Mouse (Mus musculus): ENCODE measurements around the gene Ttc28.

The Ttc28 gene

DNA sequence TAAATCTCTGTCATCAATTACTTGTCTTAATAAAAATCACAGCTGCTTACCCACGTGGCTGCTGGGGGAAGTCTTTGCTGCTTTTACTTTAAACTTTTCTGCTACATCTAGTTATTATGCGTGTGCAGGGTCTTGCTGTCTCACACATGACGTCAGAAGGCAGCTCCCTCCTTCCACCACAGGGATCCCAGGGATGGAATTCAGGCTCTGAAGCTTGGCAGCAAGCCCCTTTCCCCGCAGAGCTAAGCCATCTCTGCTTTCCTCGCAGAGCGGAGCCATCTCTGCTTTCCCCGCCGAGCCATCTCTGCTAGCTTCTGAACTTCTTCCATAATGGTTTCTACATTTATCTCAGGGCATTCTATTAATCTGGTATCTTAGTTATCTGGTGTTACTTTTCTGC lies 128.3 kb downstream of the Ttc28 start:
- peak in 1 of 2 experiments; percentile 55 for DNase-seq (ENCODE audit: low spot score in 2 of 2)

DNA sequence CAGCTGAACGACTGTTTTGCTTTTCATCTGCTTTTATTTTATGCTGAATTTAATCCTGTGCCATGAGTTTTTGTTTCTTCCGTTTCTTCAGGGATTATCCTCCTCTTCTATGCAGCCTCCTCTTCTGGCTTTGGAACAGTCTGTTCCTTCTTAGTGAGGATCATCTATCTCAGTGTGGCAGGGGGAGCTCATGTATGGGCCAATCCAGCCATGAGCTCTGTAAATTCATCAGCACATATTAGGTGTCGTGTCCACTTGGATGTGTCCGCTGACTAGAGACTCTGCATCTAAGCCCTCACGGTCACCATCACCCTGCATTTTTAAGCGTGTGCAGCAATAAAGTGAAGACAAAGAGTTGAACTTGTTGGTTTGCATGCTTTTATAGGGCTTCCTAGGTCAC lies 128.8 kb downstream of the Ttc28 start:
- no peak for DNase-seq (ENCODE audit: low spot score in 2 of 2)

DNA sequence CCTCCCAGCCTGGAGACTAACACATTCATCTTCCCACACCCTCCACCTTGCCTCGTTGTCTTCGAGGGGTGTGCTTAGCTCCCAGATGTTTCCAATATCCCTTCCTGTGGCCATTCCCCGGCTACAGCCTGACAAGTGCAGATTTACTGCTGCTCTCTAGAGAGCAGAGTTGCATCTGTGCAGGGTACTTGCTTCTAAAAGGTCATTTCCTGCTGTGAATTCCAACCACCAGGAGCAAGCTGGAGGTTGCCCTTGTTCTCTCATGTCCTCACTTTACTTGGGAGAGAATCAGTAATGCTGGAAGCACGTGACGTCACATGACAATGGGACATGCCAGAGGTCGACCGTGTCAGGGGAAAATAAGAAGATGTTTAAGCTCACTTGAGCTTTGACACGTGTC lies 131.7 kb downstream of the Ttc28 start:
- DNase-seq (ENCODE audit: low spot score in 2 of 2), result no peak

DNA sequence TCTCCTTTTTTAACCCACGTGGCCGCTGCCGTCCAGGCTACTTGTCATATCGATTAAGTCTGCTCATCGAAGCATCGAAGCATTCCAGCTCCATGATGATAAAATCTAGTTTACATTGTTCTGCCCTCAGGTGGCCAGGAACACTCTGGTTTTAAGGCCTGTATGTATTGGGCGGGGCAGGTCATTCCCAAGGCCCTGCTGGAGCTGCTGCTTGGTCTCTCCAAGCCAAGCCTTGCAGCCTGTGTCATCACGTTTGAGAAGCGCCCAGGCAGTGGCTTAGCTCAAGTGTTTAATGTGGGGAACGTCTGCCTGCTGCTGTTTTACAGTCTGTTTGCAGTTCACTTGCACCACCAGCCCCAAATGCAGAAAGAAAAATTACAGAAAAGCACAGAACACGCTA lies 132.5 kb downstream of the Ttc28 start:
- no peak for DNase-seq (ENCODE audit: low spot score in 2 of 2)

DNA sequence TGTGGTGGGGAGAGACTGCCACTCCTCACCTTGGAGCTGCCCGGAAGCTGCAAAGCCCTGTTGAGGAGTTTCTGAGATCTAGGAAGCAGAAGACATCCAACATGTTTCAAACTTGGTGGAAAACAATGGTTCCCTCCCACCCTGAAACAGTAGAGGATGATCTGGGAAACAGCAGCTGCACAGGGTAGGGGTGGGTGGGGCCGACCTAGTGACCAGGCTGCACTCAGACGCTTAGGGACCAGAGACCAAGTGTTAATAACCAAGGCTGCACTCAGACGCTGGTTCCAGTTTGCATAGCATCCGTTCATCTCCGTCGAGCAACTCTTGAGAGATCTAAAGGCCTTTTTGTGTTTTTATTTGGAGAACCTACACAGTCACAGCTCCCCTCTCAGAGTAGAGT lies 133.0 kb downstream of the Ttc28 start:
- DNase-seq (ENCODE audit: low spot score in 2 of 2), result no peak

DNA sequence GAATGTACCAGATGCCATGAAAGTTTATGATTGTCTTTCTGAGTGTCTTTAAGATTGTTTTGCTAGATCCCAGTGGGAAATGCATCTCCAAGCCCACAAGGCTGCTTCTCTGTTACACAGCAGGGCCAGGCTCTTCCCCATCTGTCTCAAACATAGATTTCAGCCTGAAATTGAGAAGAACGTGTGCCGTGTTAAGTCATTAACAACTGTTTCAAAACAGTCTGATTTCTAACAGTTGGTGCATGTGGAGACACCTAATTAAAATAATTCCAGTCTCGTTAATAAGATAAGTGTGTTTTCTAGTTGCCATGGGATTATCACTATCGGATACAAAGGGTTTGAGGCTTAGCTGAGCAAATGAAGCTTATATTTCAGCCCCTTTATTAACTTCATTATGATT lies 135.4 kb downstream of the Ttc28 start:
- no peak for DNase-seq (ENCODE audit: low spot score in 2 of 2)

DNA sequence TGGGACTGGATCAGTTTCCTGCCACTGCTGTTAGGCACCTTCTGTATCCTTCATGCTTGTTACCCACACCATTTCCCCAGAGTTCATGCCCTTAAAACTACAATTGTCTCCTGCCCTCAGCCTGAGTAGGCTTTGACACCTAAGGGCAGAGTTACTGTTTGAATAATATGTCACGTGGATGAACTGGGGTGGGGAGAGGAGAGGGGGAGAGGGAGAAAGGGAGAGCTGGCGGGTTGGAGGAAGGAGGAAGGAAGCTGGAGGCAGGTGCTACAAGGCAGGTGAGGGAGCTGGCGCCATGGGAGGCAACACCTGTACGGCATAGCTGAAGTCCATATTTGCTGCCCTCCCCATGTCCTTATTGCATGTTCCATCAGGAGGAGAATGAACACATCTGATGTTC lies 137.7 kb downstream of the Ttc28 start:
- DNase-seq (ENCODE audit: low spot score in 2 of 2), result no peak

DNA sequence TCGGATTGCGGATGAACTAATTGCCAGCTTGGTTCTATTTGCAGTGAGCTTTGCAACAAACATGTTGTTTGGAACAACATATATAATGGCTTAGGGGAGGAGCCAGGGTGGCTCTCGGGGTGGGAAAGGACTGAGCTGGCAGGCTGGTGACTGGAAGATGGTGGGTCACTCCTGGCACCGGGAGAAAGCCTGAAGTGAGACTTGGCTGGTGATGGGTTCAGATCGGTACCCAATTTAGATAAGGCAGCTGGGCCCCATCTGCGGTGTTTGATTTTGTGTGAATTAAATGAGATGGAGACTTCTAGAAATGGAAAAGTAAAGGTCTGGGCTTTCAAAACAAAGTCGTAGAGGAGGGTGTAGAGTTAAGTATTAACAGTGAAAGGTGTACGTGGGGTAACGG lies 142.7 kb downstream of the Ttc28 start:
- DNase-seq (ENCODE audit: low spot score in 2 of 2), result peak in 1 of 2 experiments; percentile 61

DNA sequence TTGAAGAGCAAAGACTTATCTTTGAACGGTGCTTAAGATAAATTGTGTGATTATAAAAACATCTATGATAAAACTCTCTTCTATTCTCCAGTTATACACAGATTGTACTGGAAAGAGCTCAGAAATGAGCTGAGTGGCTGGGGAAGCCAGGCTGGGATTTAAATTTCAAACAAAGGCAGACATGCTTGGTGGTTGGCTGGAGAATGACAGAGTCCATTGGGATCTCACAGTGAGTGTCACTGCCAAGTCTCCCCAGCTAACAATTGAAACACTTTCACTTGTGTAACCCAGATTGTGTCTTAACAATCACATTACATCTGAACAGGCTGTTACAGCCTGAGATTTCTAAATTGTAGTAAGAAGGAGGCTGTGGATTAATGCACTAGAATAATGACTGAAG lies 143.3 kb downstream of the Ttc28 start:
- DNase-seq (ENCODE audit: low spot score in 2 of 2), result no peak

DNA sequence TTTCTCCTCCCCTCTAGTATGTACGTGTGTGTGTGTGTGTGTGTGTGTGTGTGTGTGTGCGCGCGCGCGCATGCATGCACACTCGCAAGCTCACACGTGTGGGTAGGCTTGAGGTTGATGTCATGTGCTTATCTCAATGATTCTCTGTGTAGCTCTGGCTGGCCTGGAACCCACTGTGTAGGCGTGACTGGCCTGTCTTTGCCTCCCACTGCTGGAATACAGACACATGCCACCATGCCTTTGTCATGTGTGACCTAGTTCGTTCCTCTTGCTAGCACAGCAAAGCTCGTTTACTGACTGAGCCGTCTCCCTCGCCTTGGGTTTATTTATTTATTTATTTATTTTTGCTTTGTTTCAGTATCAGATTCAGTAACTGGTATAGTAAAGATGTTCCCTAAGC lies 145.0 kb downstream of the Ttc28 start:
- no peak for DNase-seq (ENCODE audit: low spot score in 2 of 2)

DNA sequence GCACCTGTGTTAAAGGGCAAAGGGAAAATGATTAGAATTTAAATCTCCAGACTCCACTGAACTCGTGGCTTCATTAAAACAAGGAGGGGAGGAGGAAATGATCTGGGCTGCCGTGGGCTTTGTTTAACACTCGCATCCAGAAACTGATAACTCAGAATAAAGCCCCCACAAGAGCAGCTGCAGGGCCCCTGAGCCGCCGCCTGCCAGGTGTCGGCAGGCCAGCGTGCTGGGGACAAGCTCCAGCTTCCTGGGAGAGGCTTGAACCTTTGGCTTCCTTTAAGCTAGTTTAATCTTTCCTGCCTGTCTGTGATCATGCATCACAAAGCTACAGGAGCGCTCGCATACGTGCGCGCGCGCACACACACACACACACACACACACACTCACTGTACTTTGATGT lies 145.9 kb downstream of the Ttc28 start:
- no peak for DNase-seq (ENCODE audit: low spot score in 2 of 2)

DNA sequence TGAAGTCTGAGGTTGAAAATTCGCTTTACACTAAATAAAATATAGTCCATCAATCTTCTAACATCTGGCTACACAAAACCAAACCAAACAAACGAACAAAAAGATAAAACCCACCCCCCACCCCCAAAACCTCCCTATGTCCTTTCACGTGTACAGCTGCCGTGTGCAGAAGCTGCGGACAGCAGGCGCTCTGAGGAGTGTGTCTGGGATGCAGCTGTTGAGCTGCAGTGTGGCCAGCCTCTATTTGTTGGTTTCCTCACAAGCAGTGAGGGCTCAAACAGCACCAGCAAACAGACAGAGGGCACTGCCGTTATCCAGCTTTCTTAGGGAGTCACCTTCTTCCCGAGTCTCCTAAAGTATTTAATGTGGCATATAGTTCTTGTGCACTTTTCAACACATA lies 146.6 kb downstream of the Ttc28 start:
- no peak for DNase-seq (ENCODE audit: low spot score in 2 of 2)

DNA sequence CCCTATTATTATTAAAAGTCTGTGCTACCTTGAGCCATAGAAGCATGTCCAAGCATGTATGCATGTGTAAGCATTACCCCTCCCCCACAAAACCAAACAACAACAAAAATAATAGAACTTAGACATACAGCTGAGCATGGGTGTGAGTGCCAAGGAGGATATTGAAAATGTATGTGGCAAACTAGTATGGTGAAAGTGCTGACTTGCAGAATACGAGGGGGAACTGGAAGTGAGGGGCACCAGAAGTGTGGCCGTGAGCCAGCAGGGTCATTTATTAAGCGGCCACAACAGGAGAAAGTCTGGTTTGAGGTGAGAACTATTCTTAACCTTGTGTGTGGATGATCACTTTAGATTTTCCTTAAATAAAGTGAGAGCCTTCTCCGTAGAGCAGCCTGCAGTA lies 148.7 kb downstream of the Ttc28 start:
- DNase-seq (ENCODE audit: low spot score in 2 of 2), result no peak

DNA sequence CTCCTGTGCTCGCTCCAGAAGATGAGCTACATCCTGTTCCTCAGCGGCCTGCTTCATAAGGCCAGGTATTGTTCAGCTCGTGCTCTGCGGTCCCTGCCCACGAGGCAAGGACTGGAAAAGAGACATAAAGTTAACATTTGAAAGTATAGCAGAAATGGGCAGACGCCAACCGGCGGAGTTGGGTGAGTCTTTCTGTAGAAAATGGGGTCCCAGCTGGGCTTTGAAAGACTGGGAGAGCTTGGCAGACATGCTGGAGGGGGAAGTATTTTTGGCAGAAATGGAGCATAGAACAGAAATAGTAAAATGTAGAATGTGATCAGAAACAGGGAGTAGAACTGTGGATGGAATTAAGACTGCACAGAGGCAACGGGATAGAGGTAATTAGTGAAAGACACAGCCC lies 149.3 kb downstream of the Ttc28 start:
- DNase-seq (ENCODE audit: low spot score in 2 of 2), result peak; percentile 82 to 86

DNA sequence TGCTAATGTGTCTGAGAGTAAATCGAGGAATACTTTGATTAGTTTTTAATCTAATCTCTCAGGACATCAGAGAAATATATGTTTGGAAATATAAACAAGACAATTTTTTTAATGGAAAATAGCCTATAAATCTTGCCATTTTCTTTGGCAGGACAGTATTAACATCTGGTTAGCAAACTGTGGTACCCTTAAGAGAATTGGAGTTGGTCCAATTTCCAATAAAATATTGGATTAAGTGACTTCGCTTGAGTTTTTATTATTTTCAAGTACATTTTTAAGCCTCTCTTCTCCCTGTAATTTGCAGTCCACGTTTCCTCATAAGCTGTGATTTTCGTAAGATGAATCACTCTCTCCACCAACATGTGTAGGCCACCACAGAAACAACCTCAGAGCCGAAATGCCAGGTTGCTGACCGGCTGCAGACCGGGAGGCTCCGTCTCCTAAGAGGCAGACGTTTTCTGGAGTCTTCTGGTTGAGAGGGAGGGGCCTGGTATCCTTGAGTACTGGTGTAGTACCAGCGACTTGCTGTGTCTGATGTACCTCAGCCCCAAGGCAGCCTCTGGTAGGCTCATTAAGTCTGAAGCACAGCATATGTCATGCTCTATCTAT lies 153.2 kb downstream of the Ttc28 start:
- no peak for DNase-seq (ENCODE audit: low spot score in 2 of 2)

DNA sequence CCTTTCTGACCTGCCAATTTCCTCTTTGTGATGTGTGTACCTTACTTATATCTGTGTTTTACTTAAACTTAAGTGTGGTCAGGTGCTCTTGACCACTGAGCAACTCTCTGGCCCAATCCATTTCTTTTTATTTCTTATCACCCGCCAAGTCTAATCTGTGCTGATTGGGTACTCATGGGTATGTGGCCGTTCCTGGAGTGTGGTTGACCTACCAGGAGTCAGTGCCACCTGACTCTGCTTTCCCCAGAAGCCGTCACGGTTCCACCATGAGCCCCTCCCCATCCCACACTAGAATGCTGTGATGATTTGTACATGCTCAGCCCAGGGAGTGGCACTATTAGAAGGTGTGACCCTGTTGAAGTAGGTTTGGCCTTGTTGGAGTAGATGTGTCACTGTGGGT lies 153.9 kb downstream of the Ttc28 start:
- DNase-seq (ENCODE audit: low spot score in 2 of 2), result no peak

DNA sequence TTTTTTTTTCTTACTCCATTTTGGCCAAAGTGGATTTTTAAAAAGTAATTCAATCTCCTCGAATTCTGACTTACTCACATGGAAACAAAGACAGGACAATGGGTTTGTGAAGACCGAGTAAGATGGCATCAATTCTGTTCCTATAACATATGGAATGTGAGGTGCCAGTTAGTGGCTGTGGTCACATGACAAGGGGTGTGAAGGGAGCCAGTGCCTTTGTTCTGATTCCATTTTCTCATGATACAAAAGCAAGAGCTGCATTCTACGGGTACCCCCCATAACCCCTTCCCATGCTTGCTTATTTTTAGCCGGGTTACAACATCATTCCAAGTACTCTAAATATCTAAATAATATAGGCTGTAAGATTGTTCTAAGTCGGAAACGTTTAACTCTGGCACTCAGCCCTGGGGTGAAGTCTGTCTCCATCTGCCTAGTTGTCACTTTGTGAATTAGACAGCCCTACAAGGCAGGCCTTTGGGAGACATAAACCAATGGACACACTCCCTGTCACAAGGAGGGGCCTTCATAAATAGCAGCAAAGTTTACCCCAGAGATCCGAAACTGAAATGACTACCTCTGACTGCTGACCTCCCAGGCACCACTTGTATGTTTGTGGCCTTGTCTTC lies 157.6 kb downstream of the Ttc28 start:
- DNase-seq (ENCODE audit: low spot score in 2 of 2), result no peak

DNA sequence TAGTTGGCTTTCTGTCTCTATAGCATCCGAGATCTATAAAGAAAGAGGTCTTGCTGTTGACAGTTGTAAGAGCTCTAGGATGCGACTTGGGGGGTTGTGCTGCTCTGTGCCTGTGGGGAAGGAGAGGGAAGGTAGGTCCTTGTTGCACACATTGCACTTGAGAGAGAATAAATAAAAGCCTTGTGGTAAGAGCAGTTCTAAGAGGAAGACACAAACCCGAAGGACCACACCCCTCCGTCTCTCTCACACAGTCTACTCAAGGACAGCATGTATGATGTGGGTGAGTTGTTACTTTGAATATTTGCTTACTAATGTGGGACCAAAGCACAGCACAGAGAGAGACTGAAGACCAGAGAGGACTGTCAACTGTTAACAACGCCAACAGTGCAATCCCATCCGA lies 160.2 kb downstream of the Ttc28 start:
- no peak for DNase-seq (ENCODE audit: low spot score in 2 of 2)

DNA sequence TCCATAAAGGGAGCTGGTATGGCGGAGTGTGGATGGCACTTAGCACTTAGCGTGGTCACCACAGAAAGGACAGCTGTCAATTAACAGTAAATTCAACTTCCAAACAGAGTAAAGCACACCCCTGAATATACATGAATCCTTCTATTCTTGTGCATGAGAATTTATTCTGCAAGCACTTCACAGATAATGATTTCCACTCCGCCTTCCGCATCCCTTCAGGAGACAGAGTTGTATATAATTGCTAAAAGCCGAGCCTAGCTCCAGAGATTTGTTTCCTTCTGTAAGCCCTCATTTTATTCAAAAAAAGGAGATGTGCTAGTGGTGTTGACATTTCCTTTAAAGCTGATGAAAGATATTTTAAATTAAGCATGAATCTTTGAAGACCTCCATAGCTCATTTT lies 162.3 kb downstream of the Ttc28 start:
- DNase-seq (ENCODE audit: low spot score in 2 of 2), result no peak

DNA sequence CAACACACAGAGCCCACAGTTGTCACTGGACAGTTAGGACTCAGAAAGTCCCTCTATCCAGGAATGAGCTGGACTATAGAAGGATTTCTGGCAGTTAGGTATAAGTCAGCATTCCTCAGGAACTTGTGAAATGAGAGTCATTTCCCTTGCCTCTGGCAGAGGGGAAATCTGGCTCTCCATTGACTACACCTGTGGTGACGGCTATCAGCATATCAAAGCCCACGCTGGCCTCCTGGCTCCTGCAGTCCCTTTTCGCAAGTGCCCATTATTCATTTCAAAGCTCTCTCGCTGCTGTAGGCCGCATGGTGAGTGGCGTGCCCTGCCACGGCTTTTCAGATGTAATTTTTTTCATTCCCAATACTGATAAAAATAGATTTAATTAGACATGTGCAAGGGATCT lies 164.6 kb downstream of the Ttc28 start:
- DNase-seq (ENCODE audit: low spot score in 2 of 2), result no peak

DNA sequence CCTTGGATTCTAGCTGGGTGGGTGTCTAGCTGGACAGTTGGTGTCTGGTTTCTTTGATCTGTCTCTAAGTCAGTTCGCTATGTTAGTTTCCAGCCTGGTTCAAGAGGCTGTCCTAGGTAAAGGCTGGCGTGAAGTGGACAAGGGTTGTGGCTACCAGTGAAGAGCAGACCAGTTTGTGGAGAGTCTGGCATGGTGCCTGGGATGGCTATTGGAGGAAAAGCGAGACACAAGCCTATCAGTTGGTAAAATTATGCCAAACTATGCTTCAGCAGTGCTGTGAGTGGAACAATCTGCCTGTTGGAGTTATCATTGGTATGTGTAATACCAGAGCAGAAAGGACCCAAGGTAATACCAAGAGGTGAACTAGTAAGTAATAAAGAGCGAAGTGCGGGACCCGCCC lies 166.8 kb downstream of the Ttc28 start:
- no peak for DNase-seq (ENCODE audit: low spot score in 2 of 2)

DNA sequence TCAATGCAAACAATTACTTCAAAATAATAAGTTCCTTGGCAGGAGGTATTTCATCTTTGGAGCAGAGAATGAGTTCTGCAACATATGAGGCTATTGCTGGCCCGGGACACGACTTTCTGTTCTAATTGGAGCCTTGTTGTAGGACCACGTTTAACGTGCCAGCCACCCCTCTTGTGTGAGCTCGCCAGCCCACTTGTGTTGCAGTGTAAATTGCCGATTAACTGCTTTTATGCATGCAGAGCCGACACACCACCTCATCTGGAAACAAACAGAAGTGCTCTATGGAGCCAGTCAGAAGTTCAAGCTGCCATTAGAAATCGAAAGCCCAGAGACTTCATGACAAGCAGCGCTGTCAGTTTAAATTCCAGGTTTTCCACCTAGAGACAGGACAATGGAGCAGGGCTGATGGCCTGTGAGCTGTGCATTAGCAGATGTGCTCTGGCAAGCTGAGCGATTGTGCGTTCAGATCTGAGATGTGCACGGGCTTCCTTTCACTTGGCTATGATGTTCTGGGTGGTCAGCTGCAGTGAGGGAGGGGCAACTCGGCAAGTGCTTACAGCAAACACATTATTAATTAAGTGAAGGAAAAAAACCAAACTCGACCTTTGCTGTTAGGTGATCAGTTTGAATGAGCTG lies 167.4 kb downstream of the Ttc28 start:
- DNase-seq (ENCODE audit: low spot score in 2 of 2), result no peak

DNA sequence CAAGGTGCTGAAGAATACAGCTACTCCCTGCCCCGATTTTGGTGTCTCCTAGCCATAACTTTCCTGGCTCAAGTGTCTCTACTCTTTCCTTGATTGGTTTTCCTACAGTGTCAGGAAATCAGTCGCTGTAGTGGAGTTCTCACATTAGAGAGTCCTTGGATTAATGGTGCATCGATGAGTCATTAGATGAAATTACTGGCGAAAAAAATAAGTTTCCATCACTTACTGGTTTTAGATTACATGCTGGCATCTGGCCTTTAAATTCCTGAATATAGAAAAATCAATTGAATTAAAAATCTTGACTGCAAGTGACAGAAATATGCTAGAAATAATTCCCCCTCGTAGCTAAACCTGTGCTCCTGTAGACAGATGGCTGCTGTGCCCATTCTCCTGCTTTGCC lies 168.4 kb downstream of the Ttc28 start:
- DNase-seq (ENCODE audit: low spot score in 2 of 2), result no peak

DNA sequence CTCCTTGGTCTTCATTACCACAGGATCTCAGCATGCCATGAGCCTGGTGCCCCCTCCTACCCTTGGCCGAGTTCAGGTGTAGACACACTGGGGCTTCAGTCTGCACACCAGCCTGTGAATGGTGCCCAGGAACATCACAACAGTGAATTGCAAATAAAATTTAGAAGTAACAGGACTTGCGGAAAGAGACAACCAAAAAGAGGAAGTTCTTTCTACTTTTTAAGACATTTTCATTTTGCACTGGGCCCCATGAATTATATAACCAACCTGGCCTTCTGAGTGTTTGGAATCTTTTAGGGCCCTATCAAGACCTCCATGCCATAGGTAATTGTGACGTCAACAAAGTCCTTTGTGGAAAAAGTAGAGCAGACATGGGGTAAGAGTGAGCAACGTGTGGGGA lies 170.0 kb downstream of the Ttc28 start:
- no peak for DNase-seq (ENCODE audit: low spot score in 2 of 2)

All from right cerebral cortex, postnatal 10 days (tissue).